Mouse (Mus musculus) frontal cortex, postnatal 25 days (tissue): ENCODE data around the gene Pink1.

ENCODE experiments used
- DNase-seq, 2 experiments: peaks; one replicate each; pipeline ENCODE4 v3.0.0; 2022; ENCODE audit warnings: low spot score in 2 of 2

Gene Pink1

DNA sequence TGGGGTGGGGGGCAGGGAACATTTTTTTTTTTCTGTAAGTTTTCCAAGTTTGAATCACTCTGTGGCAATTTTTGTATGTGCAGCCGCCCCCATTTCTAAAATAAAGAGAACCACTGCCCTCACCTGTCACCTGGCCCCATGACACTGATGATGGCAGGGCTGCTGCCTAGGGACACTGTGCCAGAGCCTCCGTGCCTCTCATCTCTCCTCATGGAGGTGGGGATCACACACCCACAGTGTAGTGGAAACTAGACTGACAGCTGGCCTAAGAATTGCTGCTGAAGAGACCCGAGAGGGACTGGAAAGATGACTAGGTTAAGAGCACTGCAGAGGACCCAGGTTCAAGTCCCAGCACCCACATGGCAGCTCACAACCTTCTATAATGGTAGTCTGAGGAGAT, 14.0 kb downstream of the Pink1 start:
- no peak for DNase-seq

DNA sequence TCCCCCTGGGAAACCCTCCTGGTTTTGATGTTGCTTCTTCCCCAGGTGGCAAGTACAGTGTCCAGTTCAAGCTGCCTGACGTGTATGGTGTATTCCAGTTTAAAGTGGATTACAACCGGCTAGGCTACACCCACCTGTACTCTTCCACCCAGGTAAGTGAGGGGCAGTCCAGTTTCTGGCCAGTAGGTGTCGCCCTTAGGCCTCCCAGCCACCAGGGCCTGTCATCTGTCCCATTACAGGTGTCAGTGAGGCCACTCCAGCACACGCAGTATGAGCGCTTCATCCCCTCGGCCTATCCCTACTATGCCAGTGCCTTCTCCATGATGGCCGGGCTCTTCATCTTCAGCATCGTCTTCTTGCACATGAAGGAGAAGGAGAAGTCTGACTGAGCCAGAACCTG, 14.5 kb downstream of the Pink1 start:
- no peak for DNase-seq

DNA sequence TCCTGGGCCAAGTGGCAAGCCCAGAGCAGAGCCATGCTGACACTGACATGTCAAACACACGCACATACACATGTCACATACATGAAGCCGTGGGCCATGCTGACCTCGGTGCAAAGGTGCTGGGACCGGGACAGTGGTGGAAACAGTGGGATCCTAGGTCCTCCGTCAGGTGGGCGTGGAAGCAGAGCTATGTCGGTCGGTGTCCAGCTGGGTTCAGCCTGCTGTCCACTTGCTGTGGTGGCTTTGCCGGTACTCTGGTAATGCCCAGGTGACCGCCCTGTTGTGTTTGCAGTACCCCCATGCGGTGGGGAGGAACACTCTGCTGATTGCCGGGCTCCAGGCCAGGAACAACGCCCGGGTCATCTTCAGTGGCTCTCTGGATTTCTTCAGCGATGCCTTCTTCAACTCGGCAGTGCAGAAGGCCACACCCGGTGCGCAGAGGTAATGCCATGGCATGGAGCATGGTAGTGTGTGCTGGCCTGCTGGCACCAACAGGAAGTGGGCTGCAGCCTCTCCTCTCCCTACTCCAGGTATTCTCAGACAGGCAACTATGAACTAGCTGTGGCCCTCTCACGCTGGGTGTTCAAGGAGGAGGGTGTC, 15.7 kb downstream of the Pink1 start:
- no peak for DNase-seq

DNA sequence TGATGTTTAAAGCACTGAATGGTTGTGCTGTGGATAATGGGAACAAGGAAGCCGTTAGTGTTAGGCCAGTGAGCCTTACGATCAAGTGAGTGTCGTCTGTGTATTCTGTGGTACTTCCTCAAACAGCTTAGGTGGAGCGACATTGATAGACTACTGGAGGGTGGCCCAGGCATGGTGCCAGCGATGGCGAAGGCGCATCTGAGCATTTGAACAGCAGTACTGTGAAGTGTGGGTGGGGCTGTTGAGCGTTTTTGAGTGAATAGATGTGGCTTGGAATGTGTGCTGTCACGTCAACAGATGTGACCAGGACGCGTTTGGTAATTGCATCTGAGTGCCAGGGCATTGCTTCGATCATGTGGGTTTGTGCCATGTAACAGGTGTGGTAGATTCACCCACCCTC, 18.4 kb downstream of the Pink1 start:
- DNase-seq = no peak

DNA sequence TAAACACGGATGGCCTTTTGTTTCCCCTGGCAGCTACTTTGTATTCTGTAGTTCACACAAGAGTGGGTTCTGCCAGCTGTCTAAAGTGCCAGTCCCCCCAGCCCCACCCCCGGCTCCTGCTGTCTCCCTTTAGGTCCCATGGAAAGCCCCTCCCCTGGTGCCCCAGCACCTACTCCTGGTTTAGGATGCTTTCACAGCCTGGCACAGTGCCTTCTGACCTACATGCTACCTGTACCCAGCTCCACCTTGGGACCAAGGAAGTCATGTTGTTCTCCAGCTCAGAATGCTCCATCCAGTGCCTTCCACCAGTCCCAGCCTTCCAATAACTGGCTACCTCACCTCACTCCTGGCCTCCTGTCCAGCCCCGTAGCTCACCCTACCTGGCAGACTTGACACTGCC, 19.1 kb downstream of the Pink1 start:
- DNase-seq = no peak

DNA sequence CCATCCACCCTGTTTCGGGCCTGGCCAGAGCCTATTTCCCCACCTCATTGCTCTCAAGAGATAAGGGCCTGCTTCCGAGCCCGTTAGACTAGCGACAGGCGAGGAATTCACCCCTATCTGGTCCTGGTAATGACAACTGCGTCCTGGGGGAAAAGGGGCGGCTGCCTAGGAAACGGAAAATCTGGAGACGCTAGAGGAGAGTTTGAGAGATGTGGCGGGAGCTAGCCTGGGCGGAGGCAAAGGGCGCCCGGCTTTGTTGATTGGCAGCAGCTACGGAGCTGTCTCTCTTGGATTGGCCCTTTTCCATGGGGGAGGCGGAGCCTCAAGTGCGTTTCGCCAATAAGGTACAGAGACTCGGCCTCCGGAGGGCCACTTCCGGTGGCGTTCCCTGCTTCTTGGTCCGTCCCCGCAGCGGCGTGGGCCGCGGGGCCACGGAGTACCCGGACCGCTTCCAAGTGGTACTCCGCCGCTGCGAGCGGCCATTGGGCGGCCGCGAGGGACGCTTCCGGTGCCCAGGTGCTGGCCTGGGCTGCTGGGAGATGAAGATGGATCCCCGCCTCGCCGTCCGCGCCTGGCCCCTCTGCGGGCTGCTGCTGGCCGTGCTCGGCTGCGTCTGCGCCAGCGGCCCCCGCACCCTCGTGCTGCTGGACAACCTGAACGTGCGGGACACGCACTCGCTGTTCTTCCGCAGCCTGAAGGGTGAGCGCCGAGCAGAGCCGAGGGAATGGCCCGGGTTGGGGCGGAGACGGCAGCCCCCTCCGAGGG, 21.6 kb downstream of the Pink1 start, which contains the start of gene Ddost:
Gene Ddost (plus strand): TSS at position 391 of the 765 bp plus-strand sequence.
- DNase-seq = peak; percentile 88 to 96

DNA sequence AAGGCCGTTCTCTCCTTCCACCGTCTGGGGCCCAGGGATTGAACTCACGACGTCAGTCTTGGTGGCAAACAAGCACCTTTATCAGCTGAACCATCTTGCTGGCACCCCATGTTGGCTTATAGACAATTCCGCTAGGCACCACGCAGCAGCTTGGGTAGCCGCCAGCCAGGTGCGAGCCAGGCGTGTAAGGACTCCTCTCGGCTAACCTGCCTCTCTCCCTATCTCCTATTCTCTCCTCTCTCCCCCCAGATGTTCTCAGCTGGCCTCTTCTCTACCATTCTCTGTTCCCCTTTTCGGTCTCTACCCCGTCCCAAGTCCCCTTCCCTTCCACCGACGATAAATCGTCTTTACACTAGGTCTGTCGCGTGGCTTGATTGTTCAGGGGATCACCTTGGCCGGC, 22.4 kb downstream of the Pink1 start:
- DNase-seq = no peak

DNA sequence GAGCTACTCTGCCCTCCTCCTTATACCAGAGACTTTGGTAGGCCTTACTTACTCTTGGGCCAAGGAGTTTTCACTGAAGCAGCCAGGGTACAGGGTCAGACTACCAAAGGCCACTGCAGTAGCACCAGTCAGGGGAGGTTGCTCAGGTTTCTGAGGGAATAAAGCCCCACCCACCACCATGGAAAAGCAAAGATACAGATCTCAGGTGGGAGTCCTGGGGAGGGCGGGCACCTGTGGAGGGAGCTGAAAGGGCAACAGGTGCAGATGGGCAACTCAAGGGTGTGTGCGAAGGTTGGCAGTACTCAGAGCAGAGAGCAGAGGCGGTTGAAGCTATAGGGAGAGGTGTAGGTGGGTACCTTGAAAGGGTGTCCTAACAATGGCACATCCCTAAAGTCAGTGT, 23.1 kb downstream of the Pink1 start:
- no peak for DNase-seq

DNA sequence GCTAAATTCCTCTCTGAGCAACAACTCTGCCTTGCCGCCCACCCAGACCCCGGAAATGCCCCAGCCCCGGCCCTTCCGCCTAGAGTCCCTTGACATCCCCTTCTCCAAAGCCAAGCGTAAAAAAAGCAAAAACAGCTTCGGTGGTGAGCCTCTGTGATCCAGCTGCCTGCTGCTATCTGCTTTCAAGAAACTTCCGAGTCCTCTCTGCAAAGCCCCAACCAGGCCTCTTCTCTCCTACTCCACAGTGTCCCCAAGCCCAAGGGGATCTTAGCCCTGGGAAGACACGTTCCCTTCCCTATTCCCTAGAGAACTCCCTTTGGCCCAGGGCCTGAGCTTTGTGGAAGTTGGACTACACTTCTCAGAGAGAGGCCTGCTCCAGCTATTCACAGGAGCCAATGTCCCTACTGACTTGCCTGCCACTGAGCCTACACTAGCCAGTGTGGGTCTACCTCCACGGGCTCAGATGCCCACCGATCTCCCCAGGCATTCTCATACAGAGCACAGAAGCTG, 24.8 kb downstream of the Pink1 start:
- DNase-seq = no peak

DNA sequence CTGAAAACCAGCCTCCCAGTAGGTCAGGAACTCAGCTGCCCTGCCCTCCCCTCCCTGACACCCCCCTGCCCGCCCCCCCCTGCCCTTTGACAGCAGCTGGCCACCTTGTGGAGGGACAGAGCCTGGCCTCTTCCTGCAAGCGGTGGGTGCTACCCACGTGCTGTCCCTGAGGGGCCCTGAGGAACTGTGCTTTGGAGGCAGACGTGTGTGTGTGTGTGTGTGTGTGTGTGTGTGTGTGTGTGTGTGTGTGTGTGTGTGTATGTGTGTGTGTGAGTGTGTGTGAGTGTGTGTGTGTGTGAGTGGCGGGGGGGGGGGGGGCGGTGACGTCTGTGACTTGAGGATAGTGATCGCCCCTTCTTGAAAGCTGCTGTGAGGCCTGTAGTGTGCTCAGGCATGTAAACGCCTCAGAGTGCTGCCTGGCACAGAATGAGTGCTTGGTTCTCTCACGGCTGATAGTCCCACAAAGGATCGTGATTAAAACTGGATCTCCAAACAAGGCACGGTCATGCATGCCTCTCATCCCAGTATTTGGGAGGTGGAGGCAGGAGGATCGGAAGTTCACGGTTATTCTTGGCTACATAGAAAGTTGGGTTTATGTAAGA, 32.1 kb downstream of the Pink1 start:
- no peak for DNase-seq

DNA sequence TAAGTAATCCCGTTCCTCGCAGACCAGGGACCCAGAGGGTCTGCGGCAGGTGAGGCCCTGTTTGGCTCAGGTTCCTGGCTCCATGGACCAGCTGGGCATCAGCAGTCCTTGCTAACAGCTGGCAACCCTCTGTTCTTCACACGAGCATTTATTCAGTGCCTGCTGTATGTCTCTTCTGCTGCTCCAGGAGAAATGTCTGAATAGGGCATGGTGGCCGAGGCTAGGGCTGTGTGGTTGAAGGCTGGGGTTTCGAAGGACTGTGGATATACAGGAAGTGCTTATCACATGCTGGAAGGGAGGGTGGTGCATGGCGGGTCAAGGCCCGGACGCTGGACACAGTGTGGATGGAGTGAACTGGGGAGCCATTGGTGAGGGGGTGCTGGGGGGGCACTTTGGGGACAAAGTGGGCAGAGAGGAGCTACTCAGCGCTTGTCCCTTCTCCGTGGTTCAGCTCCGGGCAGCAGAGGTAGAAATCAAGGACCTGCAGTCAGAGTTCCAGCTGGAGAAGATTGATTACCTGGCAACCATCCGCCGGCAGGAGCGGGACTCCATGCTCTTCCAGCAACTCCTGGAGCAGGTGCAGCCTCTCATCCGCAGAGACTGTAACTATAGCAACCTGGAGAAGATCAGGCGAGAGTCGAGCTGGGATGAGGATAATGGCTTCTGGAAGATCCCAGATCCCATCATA, 32.7 kb downstream of the Pink1 start:
- no peak for DNase-seq

DNA sequence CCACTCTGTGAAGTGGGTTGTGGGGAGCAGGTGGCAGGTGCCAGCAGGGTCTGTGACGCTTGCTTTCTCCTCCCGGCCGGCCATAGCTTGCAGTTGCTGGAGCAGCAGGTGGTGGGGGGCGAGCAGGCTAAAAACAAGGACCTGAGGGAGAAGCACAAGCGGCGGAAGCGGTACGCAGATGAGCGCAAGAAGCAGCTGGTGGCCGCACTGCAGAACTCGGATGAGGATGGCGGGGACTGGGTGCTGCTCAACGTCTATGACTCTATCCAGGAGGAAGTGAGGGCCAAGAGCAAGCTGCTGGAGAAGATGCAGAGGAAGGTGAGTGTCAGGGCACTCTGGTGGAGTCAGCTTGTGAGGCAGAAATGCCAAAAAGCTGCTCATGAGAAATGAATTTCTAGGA, 34.1 kb downstream of the Pink1 start:
- no peak for DNase-seq

DNA sequence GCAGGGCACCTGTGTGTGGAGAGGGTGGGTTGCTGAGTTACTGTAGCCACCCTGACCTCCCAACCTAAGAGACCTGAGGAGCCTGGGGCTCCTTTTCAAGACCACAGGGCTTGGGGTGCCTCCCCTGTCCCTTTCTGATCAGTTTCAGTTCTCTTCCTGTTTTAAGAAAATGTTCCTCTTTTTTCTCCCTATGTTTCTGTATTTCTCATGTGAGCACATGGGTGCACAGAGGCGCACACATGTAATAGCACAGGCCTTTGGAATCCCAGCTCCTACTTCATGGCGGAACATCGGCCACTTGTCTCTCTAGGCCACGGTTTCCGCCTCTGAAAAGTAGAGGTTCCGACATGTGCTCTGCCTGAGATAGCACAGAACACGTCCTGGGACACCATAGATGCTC, 37.4 kb downstream of the Pink1 start:
- DNase-seq = no peak

DNA sequence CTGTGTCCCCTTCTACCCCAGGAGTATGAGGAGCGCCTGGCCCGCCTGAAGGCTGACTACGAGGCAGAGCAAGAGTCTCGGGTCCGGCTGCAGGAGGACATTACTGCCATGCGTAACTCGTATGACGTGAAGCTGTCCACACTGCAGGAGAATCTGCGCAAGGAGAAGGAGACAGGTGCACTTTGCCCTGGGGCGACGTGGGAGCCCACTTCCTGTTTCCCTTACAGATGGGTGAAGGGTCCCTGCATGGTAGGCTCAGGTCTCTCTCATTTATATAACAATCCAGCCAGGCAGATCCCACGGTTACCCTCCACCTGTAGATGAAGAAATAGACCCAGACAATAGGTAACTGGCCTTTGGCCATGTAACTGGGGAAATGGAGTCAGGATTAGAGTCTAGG, 39.7 kb downstream of the Pink1 start:
- no peak for DNase-seq

DNA sequence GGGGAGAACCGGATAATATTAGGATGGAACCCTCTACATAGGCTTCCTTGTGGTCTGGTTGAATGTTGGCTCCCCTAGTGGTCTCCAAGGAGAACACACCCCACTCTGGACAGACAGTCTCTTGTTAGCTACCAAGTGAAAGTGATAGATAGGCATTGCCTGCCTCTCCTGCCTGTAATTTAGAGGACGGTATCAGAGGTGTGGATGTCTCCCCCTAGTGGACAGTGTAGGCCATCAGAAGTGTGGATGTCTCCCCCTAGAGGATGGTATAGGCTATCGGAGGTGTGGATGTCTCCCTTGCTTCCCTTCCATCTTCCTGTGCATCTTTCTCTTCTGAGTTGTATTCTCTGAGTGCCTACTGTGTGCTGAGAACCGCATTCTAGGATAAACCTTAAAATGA, 43.3 kb downstream of the Pink1 start:
- peak; percentile 34 to 60 for DNase-seq

DNA sequence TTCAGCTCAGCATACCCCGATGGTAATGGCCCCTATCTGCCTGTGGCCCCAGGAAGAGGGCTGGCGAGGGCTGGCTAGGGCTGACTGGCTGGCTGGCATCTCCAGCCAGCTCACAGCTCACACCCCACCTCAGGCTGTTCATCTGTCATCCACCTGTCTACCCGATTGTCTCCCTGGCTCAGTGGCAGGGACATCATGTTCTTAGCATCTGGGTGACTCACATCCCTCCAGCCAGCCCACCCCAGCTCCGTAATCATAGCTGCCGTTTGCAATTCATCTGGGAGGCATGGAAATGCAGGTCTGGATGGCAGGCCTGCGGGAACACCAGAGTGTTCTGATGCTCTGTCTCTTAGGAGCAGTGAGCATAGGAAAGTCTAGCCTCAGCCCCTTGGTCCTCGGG, 47.8 kb downstream of the Pink1 start:
- DNase-seq = no peak

DNA sequence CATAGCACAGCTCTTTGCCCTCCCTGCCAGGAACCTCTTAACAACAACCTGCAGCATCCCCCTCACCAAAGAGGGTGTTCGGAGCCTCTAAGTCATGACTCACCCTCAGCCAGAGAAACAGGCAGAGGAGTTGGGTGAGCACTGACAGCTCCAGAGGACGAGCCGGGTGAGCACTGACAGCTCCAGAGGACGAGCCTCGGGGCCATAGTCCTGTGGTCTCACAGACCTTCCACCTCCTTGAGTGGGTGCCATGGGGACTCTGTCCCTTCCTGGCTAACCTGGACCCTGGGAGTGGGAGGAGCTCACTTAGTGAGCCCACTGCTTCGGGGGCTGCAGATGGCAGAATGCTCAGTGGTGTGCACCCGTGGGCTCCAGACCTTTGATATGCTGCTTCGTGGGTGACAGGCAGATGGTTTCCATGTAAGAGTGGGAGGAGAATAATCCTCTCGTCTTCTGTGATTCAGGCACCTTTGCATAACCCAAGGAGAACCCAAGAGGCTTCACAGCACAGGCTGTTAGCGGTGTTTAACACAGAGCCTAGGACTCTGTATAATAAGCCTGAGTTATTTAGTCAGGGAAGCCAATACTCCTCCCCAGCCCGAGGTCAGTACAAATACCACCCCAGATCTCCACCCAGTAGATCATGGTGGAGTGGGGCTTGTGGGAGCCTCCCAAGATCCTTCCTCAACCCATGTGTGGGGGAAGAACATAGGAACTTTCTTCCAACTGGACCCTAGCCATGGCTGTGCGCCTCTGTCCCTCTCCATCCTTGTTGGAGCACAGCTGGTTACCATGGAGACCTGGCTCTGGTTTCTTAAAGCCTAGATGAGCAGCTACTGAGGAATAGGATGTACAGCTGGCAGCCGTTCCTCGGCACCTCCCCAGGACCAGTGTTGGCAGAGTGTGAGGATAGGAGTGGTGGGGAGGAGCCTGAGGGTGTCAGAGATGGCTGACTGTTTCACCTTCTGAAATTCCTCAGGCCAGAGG, 53.8 kb downstream of the Pink1 start:
- peak; percentile 36 to 40 for DNase-seq

DNA sequence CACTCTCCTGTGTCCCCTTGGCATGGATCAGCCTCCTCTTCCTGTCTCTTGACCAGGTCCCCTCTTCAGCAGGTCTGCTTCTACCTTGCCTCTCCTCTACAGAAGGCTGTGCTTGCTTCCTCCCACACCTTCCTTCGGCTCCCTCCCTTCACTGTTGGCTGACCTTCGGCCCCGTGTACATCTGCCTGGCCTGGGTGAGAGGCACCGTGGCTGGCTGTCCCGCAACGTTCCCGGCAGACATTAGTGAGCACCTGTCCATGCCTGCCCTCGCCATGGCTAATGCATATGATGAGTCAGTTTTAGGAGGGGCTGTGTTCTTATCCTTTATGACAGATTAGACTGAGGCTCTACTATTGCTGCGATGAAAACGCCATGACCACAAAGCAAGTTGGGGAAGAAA, 58.2 kb downstream of the Pink1 start:
- DNase-seq = no peak
